Mouse (Mus musculus) spleen, adult 12 weeks (tissue): ENCODE measurements around the gene Iqschfp.

Experiments used
- DNase-seq: peaks from one replicate; pipeline ENCODE4 v3.0.0; 2022; ENCODE audit warnings: low spot score

Iqschfp gene

GRCm38 (mm10) chr3:68356516-68356915 lies 464.5 kb downstream of the Iqschfp start:
- no peak for DNase-seq

DNA sequence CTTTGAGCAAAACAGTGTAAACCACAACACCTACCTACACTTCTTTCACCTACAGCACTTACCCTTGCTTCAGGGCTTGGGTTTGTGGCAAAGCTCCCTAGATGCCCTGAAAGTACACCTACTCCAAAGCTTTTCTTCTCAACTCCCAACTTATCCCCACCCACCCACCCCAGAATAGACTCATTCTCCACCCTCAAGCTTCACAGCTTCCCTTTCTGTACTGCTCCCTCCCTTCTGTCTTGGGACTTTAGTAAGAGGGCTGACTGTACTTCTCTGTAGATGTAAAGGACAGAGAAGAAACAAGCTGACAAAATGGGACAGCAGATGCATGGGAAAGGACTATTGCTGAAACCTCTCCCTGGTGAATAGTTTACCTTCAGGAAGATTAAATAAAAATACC lies 476.0 kb downstream of the Iqschfp start:
- no peak for DNase-seq

DNA sequence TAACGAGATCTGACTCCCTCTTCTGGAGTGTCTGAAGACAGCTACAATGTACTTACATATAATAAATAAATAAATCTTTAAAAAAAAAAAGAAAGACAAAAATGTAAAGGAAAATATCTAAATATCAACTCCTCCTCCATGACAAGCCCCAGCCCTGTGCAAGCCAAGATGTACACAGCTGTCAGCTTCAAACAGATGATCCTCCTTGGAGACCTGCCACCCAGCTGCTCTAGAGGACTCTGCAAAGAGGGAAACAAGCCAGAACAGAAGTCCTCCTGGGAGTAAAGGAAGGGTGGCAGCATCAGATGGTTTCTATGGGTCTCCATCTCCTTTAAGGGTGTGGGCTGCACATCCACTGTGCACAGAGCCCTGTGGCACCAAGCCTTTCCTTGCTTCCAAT lies 480.9 kb downstream of the Iqschfp start:
- DNase-seq = no peak

DNA sequence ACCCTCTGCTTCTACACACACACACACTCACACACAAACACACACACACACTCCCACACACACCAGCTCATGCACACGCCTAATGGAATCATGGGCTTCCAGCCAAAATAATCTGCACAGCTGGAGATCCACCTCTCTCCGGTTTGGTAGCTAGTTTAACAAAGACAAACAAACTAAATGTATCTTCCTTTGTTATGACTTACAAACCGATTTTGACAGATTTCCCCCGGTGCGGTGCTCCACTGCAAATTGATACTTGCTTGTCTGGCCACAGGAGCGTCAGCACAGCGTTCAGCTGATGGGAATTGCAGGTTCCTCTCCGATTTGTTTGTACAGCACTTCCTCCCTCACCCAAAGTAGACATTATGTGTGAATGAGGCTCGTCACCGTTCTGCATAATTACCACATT lies 483.1 kb downstream of the Iqschfp start:
- DNase-seq = no peak

DNA sequence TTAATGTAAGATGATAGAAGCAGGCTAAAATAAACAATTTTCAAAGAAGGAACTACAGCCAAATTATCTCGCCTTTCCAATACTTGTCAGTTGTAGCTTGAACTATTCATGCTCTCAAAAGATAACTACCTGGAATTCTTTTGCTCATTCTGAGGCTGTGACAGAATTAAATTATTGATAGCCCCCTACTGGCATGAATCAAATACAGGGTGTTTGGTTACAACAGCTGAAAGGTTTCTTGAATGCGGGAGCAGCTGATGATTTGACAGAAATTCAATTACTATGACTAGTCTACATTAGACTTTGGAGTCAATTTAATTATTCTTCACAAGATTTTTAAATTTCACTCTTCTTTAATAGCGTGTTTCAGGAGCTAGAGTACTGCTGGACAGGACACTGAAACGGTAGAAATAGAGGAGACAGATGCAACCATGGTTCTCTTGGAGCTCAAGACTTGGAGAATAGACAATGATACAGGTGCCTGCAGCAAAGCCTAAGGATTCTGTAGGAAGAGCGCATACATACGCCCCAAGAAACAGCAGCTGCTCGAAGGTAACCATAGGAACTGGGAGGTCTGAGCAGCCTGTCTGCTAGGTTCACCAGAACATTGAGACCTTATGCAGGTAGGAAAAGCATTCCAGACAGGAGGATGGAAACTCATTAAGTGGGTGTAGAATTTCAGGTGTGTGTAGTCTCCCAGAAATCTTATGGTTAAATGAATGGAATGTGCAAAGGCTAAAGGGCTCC lies 485.6 kb downstream of the Iqschfp start:
- no peak for DNase-seq

- DNase-seq = no peak
Observed at GRCm38 (mm10) chr3:68378799-68379198, 486.8 kb downstream of the Iqschfp start.

GRCm38 (mm10) chr3:68379242-68379641 lies 487.2 kb downstream of the Iqschfp start:
- DNase-seq = no peak

- DNase-seq = no peak
Observed at GRCm38 (mm10) chr3:68383672-68384071, 491.6 kb downstream of the Iqschfp start.

- no peak for DNase-seq
Observed at GRCm38 (mm10) chr3:68385544-68385943, 493.5 kb downstream of the Iqschfp start.

DNA sequence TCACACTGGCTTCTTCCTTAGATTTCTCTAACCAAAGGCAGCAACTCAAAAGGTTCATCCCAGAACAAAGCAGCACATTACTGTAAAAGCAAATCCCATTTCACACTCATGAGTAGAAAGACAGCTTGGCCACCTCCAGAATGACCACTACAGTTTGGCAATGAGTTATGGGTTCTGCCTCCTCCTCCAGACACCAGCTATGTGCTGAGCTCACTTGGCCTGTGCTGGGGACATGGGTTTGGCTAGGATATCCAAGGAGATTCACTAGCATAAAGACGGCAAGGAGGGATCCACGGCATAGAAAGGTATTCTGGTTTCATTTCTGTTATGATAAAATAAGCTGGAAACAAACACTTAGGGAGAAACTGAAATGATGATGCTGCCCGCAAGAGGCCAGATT lies 496.0 kb downstream of the Iqschfp start:
- DNase-seq = no peak

DNA sequence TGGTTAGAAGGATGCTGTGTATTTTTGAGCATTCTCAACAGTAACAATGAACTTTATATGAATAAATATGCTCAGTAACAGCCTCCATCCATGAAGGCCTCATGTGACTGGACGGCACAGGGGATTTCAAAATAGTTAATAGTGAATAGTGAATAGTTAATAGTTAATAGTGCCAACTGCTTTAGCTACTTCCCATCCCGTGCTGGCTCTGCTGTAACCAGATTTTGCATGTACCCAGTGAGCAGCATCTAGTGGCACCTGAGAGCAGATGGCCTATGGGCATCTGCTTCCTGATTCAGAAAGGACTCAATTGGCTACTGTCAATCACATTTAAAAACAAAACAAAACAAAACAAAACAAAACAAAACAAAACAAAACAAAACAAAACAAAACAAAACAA lies 501.5 kb downstream of the Iqschfp start:
- DNase-seq = no peak

GRCm38 (mm10) chr3:68398691-68399090 lies 506.7 kb downstream of the Iqschfp start:
- DNase-seq = no peak

GRCm38 (mm10) chr3:68400121-68400520 lies 508.1 kb downstream of the Iqschfp start:
- DNase-seq = no peak

GRCm38 (mm10) chr3:68403343-68403742 lies 511.3 kb downstream of the Iqschfp start:
- no peak for DNase-seq

DNA sequence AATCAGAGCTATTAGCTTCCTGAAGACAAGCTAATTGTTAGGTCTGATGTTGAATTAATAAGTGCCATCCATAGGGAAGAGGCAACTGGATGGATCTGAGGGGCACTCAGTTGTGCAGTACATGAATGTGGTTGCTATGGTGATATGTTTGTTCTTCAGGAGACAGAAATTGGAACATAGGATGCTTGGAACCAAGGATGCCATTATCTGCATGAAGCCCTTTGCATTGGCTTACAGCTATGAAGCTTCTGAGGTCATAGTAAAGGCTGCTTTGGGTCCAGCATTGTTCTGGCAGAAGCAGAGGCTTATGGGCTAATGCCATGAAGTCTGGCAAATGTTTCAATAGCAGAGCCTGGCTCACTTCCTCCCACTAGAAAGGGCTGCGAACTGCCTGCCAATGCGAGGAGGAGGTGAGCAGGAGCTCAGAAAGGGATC lies 511.8 kb downstream of the Iqschfp start:
- no peak for DNase-seq

DNA sequence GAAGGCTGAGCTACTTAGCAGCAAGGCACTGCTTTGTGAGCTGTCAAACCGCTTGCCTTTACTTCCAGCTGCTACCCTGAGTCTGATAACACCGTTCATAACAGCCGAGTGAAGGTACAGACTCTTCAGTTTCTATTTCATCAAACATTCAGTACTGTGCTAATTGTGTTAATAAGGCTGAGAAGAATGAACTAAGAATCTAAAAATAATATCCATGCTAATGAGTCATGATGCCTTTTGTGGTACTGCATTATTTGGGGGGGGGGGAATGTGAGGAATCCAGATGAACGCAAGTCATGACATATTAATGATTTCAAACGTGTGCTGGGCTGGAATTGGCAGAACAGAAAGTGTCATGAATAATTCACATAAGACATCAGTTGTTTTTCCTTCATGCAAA lies 513.7 kb downstream of the Iqschfp start:
- no peak for DNase-seq

DNA sequence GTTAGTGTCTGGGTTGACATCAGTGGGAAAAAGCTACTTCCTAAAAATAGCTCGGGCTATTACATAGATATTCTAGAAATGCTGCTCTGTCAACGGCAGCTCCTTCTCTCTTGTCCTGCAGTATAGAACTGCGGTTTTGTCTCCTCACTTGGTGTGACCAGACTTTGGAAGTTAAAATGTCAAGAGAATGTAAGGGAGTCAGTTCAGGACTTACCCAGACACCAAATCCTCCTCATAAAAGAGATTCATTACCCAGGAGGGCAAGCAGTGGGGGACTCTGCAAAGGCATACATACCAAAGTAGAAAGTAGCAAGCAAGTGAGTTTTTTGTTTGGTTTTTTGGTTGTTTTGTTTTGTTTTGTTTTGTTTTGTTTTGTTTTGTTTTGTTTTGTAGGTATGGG lies 520.2 kb downstream of the Iqschfp start:
- no peak for DNase-seq

DNA sequence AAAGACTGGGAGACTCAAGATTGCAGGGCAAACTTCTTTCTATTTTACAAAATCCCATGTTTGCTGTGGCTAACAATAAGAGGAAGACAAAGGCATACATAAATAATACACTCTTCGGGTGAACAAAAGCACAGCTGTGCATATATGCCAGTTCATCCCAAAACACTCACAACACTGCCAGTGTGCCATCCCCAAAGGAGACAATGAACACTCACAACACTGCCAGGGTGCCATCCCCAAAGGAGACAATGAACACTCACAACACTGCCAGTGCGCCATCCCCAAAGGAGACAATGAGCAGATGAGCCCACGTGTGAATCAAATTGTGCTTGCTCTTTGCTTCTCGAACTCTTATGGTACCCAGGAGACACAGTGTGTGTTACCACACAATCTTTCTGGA lies 527.8 kb downstream of the Iqschfp start:
- DNase-seq = no peak

GRCm38 (mm10) chr3:68420927-68421326 lies 528.9 kb downstream of the Iqschfp start:
- no peak for DNase-seq

DNA sequence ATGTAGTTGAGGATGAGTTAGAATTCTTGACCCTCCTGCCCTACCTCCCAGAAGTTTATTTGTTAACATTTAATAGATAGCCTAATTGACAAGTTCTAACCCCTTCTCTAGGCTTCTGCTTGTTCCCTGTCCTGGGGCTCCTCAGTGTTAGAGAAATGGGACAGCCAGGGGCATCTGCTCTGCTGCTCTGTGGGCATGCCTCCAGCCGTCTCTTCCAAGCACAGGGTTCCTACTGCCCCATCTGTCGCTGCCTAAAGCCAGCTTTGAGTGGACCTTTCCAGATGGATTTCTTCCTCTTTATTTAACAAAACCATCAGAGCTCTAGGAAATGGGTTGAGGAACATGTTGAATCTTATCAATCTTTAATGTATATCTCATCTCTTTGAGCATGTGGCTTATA lies 529.8 kb downstream of the Iqschfp start:
- DNase-seq = no peak

DNA sequence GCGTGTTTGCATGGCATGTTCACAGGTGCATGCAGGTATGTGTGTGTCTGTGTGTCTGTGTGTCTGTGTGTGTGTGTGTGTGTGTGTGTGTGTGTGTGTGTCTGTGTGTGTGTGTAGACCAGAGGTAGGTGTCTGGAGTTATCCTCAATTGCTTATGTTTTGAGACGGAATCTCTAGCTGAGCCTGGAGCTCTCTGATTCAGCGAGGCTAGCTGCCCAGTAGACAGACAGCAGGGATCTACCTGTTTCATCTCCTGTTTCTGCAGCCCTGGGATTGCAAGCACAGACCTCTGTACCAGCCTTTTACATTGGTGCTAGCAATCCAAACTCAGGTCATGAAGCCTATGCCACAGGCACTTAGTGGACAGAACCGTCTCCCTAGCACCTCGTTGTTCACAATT lies 536.0 kb downstream of the Iqschfp start:
- DNase-seq = no peak

DNA sequence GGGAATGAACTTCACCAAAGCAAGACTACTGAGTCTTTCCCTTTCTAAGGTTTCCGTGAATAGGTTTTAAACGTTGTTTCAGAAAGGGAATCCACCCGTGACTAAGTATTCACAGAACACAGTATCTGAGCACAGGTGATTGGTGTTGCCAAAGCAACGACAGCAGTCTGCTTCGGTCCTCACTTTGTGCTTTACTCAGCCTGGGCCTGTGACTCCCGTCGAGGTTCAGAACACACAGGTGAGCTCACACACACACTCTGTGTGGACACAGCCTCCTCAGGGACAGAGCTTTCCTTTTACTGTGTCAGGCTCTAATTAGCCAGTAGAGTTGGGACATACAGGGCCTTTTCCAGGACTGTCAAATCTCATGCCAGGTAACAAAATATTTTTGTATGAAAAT lies 542.4 kb downstream of the Iqschfp start:
- DNase-seq = no peak

DNA sequence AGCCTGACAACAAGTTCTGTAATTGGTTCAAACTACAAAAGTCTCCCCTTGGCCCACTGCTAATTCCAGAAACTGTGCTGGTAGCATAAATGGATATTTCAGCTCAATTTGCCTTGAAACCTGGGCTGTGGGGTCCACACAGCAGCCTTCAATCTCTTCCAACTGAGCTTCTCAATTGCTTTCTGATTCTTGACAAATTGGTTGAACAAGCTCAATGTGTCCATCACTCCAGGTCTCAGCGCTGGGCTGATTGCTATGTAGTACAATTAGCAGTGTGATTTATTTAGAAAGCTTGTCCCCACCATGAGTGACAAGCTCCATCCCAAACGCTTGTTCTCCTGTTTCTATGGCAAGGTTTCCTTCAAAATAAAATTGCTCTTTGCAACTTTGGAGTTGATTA lies 542.9 kb downstream of the Iqschfp start:
- DNase-seq = no peak

DNA sequence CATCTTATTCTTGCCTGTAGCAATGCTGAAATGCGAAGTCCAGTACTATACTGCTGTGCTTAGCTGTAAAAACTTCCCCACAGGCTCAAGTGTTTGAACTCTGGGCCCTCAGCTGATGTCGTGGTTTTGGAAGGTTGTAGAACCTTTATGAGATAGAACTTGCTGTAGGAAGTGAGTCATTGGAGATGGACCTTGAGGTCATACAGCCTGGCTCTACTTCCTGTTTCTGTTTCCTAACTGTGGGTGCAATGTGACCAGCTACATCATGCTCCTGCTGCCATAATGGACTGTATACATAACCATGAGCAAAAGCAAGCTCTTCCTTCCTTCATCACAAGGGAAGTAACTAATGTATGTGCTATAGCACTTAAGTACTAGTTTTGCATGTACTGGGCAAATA lies 556.4 kb downstream of the Iqschfp start:
- DNase-seq = no peak
